Mouse (Mus musculus) liver, embryonic 15.5 days (tissue): ENCODE measurements around the gene Ipo11. TPM values are rescaled to one million over a fixed set of nuclear protein-coding genes. Genes with fewer than 3 reads are reported as not detected.
"Not testable (repeated sequence)": the region's sequence is repeated elsewhere in the genome, so short reads cannot be mapped to it uniquely, and the experiment has no call there.

Source experiments
- ATAC-seq: fragments of 200-750 bp; cut with Nextera tagmentation; 2 replicates; pipeline ENCODE4 v1.8.0; 2017; ENCODE audit warnings: moderate number of reproducible peaks, mild to moderate bottlenecking, moderate library complexity; ENCODE audit not compliant: insufficient read depth
- H3K27ac ChIP-seq: fragments of 300-500 bp; sonication (generic); replicated peaks from 2 replicates; pipeline ENCODE4 v1.5.1; 2015; ENCODE audit warnings: mild to moderate bottlenecking, inconsistent platforms
- H3K27me3 ChIP-seq: fragments of 300-500 bp; sonication (generic); 2 replicates; pipeline ENCODE4 v1.6.1; 2015; ENCODE audit warnings: mild to moderate bottlenecking, inconsistent platforms
- H3K36me3 ChIP-seq: fragments of 300-500 bp; sonication (generic); replicated peaks from 2 replicates; pipeline ENCODE4 v1.6.1; 2015; ENCODE audit warnings: moderate library complexity, mild to moderate bottlenecking, inconsistent platforms
- H3K4me1 ChIP-seq: fragments of 300-500 bp; sonication (generic); replicated peaks from 2 replicates; pipeline ENCODE4 v1.6.1; 2015; ENCODE audit warnings: inconsistent platforms
- H3K4me2 ChIP-seq: fragments of 300-500 bp; sonication (generic); 2 replicates; pipeline ENCODE4 v1.6.1; 2015; ENCODE audit warnings: moderate library complexity, mild to moderate bottlenecking, inconsistent platforms
- H3K4me3 ChIP-seq: fragments of 300-500 bp; sonication (generic); replicated peaks from 2 replicates; pipeline ENCODE4 v1.5.1; 2015; ENCODE audit warnings: mild to moderate bottlenecking, inconsistent platforms
- H3K9ac ChIP-seq: fragments of 300-500 bp; sonication (generic); 2 replicates; pipeline ENCODE4 v1.6.1; 2015; ENCODE audit warnings: moderate library complexity, mild to moderate bottlenecking, inconsistent platforms
- H3K9me3 ChIP-seq: fragments of 300-500 bp; sonication (generic); replicated peaks from 2 replicates; pipeline ENCODE4 v1.6.1; 2016; ENCODE audit warnings: inconsistent platforms
- WGBS: fragments of 180-500 bp; shearing (Covaris S2); methylation state at CpG from one replicate; pipeline ENCODE4 v1.1.7; 2015; ENCODE audit warnings: mixed read lengths; ENCODE audit not compliant: insufficient replicate concordance; 5-methylcytosine and 5-hydroxymethylcytosine counted together
- polyA plus RNA-seq: library from polyadenylated mRNA; unstranded; fragments of >200 nt; fragmentation: Nextera tagmentation; extraction: Ambion mirVana; gene quantifications from 2 replicates; pipeline ENCODE4 v1.2.1, GENCODE M21; 2015

The Ipo11 gene
- polyA plus RNA-seq, 1 experiment from 2014 or later, result 28.2 TPM

- Histone ChIP-seq H3K4me3 (no peak overlapping the region), H3K36me3 (no peaks in the 10 kb centered on the region), H3K4me1 (peaks cover 12% of the 10 kb centered on the region), H3K27ac (no peak overlapping the region), H3K9me3 (no peaks in the 10 kb centered on the region), H3K9ac (no peak overlapping the region), H3K27me3 (peaks cover 3% of the 10 kb centered on the region; the same call in 1 of the 2 replicates), H3K4me2 (no peak overlapping the region)
- no peak for ATAC-seq
- WGBS, result 44% methylated on average over 7 of the region's 7 CpGs
Observed at GRCm38 (mm10) chr13:106941211-106941976, 4.6 kb upstream of the Ipo11 start.

- no peak for ATAC-seq
- WGBS, result 21% methylated on average over 7 of the region's 7 CpGs
Observed at GRCm38 (mm10) chr13:106937138-106937472, 347 bp upstream of the Ipo11 start.

GRCm38 (mm10) chr13:106935871-106936255, 895 bp downstream of the Ipo11 start:
- Histone ChIP-seq H3K27me3 (no peaks in the 10 kb centered on the region), H3K9ac (peak overlapping the region; percentile 95), H3K27ac (peak overlapping the region; percentile 82), H3K9me3 (no peaks in the 10 kb centered on the region), H3K4me2 (peak overlapping the region; percentile 90), H3K36me3 (no peaks in the 10 kb centered on the region), H3K4me1 (peaks cover 34% of the 10 kb centered on the region), H3K4me3 (peak overlapping the region; percentile 100)
- WGBS, result 4% methylated on average over 9 of the region's 9 CpGs
- ATAC-seq, result no peak

More at GRCm38 (mm10) chr13:106937138-106937472, 347 bp upstream of the Ipo11 start:
- Histone ChIP-seq H3K4me3 (peak overlapping the region; percentile 100), H3K9ac (peak overlapping the region; percentile 95), H3K9me3 (no peaks in the 10 kb centered on the region), H3K4me1 (peaks cover 28% of the 10 kb centered on the region), H3K27me3 (no peaks in the 10 kb centered on the region), H3K27ac (peak overlapping the region; percentile 82; the same call in 1 of the 2 replicates), H3K36me3 (no peaks in the 10 kb centered on the region), H3K4me2 (peak overlapping the region; percentile 90)

- Histone ChIP-seq H3K9ac (no peak overlapping the region), H3K4me2 (no peak overlapping the region), H3K36me3 (peaks cover 22% of the 10 kb centered on the region), H3K27me3 (no peaks in the 10 kb centered on the region), H3K4me1 (peaks cover 8% of the 10 kb centered on the region), H3K27ac (no peak overlapping the region), H3K9me3 (no peaks in the 10 kb centered on the region), H3K4me3 (no peak overlapping the region)
- ATAC-seq, result no peak
- 80% methylated on average over 2 of the region's 2 CpGs for WGBS
Observed at GRCm38 (mm10) chr13:106929201-106929600, 7.6 kb downstream of the Ipo11 start.

GRCm38 (mm10) chr13:106928296-106928695, 8.5 kb downstream of the Ipo11 start:
- Histone ChIP-seq H3K4me1 (peaks cover 6% of the 10 kb centered on the region), H3K27me3 (no peaks in the 10 kb centered on the region), H3K27ac (no peak overlapping the region), H3K4me3 (no peak overlapping the region), H3K9me3 (no peaks in the 10 kb centered on the region), H3K36me3 (peaks cover 26% of the 10 kb centered on the region), H3K9ac (no peak overlapping the region), H3K4me2 (no peak overlapping the region)
- ATAC-seq, result no peak
- WGBS, result 80% methylated on average over 4 of the region's 4 CpGs

- H3K9ac ChIP-seq, ATAC-seq, H3K4me1 ChIP-seq, H3K27ac ChIP-seq, H3K4me2 ChIP-seq, H3K4me3 ChIP-seq, H3K9me3 ChIP-seq, H3K27me3 ChIP-seq: not testable (repeated sequence)
- H3K36me3 ChIP-seq, result peaks cover 45% of the 10 kb centered on the region
- 79% methylated on average over 3 of the region's 3 CpGs for WGBS
Observed at GRCm38 (mm10) chr13:106925921-106926320, 10.8 kb downstream of the Ipo11 start.

GRCm38 (mm10) chr13:106918322-106919050, 18.3 kb downstream of the Ipo11 start:
- no peak overlapping the region for H3K27ac ChIP-seq
- ATAC-seq, result no peak
- 75% methylated on average over 7 of the region's 7 CpGs for WGBS

GRCm38 (mm10) chr13:106913125-106913736, 23.5 kb downstream of the Ipo11 start:
- WGBS, result 28% methylated on average over 3 of the region's 3 CpGs
- Histone ChIP-seq H3K27me3 (no peaks in the 10 kb centered on the region), H3K4me1 (peaks cover 24% of the 10 kb centered on the region), H3K9ac (no peak overlapping the region), H3K36me3 (peaks cover 22% of the 10 kb centered on the region), H3K9me3 (no peaks in the 10 kb centered on the region), H3K4me2 (no peak overlapping the region; the same call in 1 of the 2 replicates), H3K27ac (peak overlapping the region; percentile 51), H3K4me3 (no peak overlapping the region)
- peak; percentile 72 for ATAC-seq

More at GRCm38 (mm10) chr13:106918322-106919050, 18.3 kb downstream of the Ipo11 start:
- H3K9ac ChIP-seq, result no peak overlapping the region
- H3K4me3 ChIP-seq, result no peak overlapping the region
- H3K36me3 ChIP-seq, result peaks cover 43% of the 10 kb centered on the region
- H3K27me3 ChIP-seq, result no peaks in the 10 kb centered on the region
- H3K4me2 ChIP-seq, result no peak overlapping the region
- peaks cover 11% of the 10 kb centered on the region for H3K4me1 ChIP-seq
- H3K9me3 ChIP-seq, result no peaks in the 10 kb centered on the region

- H3K27me3 ChIP-seq, result no peaks in the 10 kb centered on the region
- H3K4me3 ChIP-seq, result no peak overlapping the region
- no peak overlapping the region for H3K9ac ChIP-seq
- H3K36me3 ChIP-seq, result peaks cover 43% of the 10 kb centered on the region
- 89% methylated on average over 10 of the region's 10 CpGs for WGBS
- peaks cover 24% of the 10 kb centered on the region for H3K4me1 ChIP-seq
- H3K4me2 ChIP-seq, result no peak overlapping the region
- no peaks in the 10 kb centered on the region for H3K9me3 ChIP-seq
- no peak overlapping the region for H3K27ac ChIP-seq
- ATAC-seq, result no peak
Observed at GRCm38 (mm10) chr13:106910096-106910495, 26.7 kb downstream of the Ipo11 start.

- Histone ChIP-seq H3K4me1 (peaks cover 3% of the 10 kb centered on the region; the same call in 1 of the 2 replicates), H3K4me2 (no peak overlapping the region), H3K4me3 (no peak overlapping the region), H3K27me3 (no peaks in the 10 kb centered on the region), H3K36me3 (peaks cover 43% of the 10 kb centered on the region), H3K9ac (no peak overlapping the region), H3K27ac (no peak overlapping the region), H3K9me3 (no peaks in the 10 kb centered on the region)
- 78% methylated on average over 4 of the region's 4 CpGs for WGBS
- no peak for ATAC-seq
Observed at GRCm38 (mm10) chr13:106907273-106907672, 29.5 kb downstream of the Ipo11 start.

GRCm38 (mm10) chr13:106905154-106905553, 31.6 kb downstream of the Ipo11 start:
- H3K36me3 ChIP-seq, result peaks cover 46% of the 10 kb centered on the region
- not testable (repeated sequence) for ATAC-seq, H3K4me3 ChIP-seq, H3K9ac ChIP-seq, H3K9me3 ChIP-seq, H3K27ac ChIP-seq, H3K4me1 ChIP-seq, H3K27me3 ChIP-seq, H3K4me2 ChIP-seq
- WGBS, result 76% methylated on average over 6 of the region's 6 CpGs
